Mouse (Mus musculus) testis, adult 2 months (tissue): ENCODE measurements around the gene Sdr39u1. TPM values are rescaled to one million over a fixed set of nuclear protein-coding genes. Genes with fewer than 3 reads are reported as not detected.

Experiments used
- H3K27ac ChIP-seq: fragments of 200-500 bp; 2 replicates; pipeline ENCODE4 v1.5.1; 2012; ENCODE audit warnings: low read depth, low read length; ENCODE audit not compliant: control insufficient read depth, insufficient read depth
- H3K27me3 ChIP-seq: fragments of 200-500 bp; 2 replicates; pipeline ENCODE4 v1.6.1; 2012; ENCODE audit warnings: mild to moderate bottlenecking, low read length, moderate library complexity; ENCODE audit not compliant: control insufficient read depth, insufficient read depth
- H3K36me3 ChIP-seq: fragments of 200-500 bp; 2 replicates; pipeline ENCODE4 v1.6.1; 2012; ENCODE audit warnings: mild to moderate bottlenecking, low read length; ENCODE audit not compliant: control insufficient read depth, insufficient read depth
- H3K4me1 ChIP-seq: fragments of 200-500 bp; 2 replicates; pipeline ENCODE4 v1.6.1; 2012; ENCODE audit warnings: low read length; ENCODE audit not compliant: control insufficient read depth, insufficient read depth
- H3K4me3 ChIP-seq: fragments of 200-500 bp; 2 replicates; pipeline ENCODE4 v1.5.1; 2012; ENCODE audit warnings: low read depth, mild to moderate bottlenecking, low read length, moderate library complexity, mixed read lengths; ENCODE audit not compliant: control insufficient read depth
- CTCF ChIP-seq: fragments of 200-500 bp; IDR thresholded peaks from 2 replicates; pipeline ENCODE4 v1.5.1; 2012; ENCODE audit warnings: low read depth, mild to moderate bottlenecking, inconsistent platforms, low read length, moderate library complexity; ENCODE audit not compliant: control insufficient read depth, insufficient read depth, insufficient replicate concordance
- POLR2A ChIP-seq: fragments of 200-500 bp; IDR thresholded peaks from 2 replicates; pipeline ENCODE4 v1.6.1; 2012; ENCODE audit warnings: low read depth, mild to moderate bottlenecking, inconsistent platforms, low read length, moderate library complexity; ENCODE audit not compliant: control insufficient read depth
- polyA plus RNA-seq: library from polyadenylated mRNA; depleted of rRNA; stranded (reverse); fragments of >200 nt; gene quantifications from 2 replicates; pipeline ENCODE4 v1.2.3, GENCODE M21; 2012

Sdr39u1 gene
- polyA plus RNA-seq, 1 experiment = 50.7 TPM

DNA sequence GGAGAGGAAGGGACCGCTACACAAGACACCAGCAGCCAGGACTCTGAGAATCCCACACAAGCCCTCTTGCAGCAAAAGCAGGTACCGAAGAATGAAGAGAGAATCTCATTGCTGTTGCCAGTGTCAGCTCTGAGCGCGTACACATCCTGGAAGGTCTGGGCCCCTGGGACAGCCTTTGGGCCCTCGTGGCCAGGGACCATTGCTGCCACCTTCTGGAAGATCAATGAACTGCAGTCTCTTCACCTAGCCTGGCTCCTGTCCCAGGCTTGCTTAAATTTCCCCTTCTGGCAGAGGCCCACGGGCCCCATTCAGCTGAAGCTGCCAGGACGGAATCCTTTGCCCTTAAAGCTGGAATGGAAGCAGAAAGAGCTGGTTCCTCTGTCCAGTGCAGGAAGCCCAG is 36.3 kb downstream of the Sdr39u1 start:
- TF ChIP-seq POLR2A (no peak), CTCF (peak; percentile 97)
- peak overlapping the region; percentile 21 for H3K4me3 ChIP-seq
- H3K27me3 ChIP-seq = no peaks in the 10 kb centered on the region
- no peaks in the 10 kb centered on the region for H3K36me3 ChIP-seq
- H3K27ac ChIP-seq = no peak overlapping the region
- H3K4me1 ChIP-seq = peaks cover 7% of the 10 kb centered on the region; the same call in 1 of the 2 replicates

DNA sequence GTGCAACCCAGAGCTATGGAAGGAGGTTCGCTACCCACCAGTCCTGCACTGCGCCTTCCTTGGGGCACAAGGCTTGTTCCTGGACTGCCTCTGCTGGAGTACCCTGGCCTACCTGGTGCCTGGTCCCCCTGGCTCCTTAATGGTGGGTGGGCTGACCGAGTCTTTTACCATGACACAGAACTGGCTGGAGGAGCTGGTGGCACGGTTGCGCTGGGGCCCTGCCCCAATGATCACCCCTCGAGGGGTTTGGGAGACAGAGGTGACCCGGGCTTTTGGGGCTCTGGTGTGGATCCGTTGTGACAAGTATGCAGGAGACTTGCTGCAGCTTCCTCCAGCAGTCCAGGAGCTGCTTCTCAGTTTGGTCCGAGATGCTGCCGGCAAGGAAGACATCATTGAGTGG is 37.1 kb downstream of the Sdr39u1 start:
- no peaks in the 10 kb centered on the region for H3K27me3 ChIP-seq
- H3K4me1 ChIP-seq = peaks cover 7% of the 10 kb centered on the region; the same call in 1 of the 2 replicates
- no peak overlapping the region for H3K27ac ChIP-seq
- no peaks in the 10 kb centered on the region for H3K36me3 ChIP-seq
- TF ChIP-seq CTCF (no peak), POLR2A (no peak)
- no peak overlapping the region for H3K4me3 ChIP-seq

DNA sequence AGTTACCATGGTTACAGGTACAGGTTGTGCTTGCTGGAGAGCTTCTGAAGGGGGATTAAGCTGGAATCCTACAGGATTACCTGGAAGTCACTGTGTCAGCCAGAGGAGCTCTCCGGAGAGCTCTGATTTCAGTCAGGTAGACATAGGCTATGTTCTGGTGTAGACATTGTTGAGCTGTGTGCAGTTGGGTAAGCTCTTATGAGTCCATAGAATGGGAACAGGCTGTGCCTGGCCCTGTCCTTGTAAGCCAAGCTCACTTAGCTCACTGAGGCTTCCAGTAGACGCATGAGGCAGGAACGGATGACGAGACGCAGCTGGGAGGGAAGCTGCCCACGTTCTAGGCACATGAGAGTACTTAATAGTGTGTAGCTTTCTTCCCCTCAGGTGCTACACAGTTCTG is 37.9 kb downstream of the Sdr39u1 start:
- TF ChIP-seq CTCF = no peak
- TF ChIP-seq POLR2A = no peak
- H3K4me1 ChIP-seq = peaks cover 7% of the 10 kb centered on the region; the same call in 1 of the 2 replicates
- no peak overlapping the region for H3K4me3 ChIP-seq
- no peaks in the 10 kb centered on the region for H3K27me3 ChIP-seq
- no peak overlapping the region for H3K27ac ChIP-seq
- H3K36me3 ChIP-seq = no peaks in the 10 kb centered on the region

DNA sequence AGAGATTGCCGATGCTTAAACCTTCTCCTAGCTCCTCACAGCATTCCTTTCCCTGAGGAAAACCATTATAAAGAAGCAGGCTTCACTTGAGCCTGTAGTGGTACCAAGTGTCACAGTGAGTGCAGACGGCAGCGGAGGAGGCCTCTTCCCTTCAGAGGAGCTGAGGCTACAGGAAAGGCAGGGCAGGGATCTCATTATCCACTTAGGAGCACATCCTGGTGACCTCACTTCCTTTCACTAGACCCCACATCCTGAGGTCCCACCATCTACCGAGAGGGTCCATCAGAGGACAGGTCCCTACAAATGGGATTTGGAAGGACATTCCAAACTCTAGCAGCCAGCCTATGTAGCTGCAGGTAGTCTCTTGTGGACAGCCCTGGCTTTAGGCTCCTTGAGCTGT is 42.5 kb downstream of the Sdr39u1 start:
- TF ChIP-seq CTCF (no peak), POLR2A (no peak)
- no peaks in the 10 kb centered on the region for H3K27me3 ChIP-seq
- H3K4me1 ChIP-seq = peaks cover 16% of the 10 kb centered on the region
- H3K27ac ChIP-seq = no peak overlapping the region
- no peak overlapping the region for H3K4me3 ChIP-seq
- no peaks in the 10 kb centered on the region for H3K36me3 ChIP-seq

DNA sequence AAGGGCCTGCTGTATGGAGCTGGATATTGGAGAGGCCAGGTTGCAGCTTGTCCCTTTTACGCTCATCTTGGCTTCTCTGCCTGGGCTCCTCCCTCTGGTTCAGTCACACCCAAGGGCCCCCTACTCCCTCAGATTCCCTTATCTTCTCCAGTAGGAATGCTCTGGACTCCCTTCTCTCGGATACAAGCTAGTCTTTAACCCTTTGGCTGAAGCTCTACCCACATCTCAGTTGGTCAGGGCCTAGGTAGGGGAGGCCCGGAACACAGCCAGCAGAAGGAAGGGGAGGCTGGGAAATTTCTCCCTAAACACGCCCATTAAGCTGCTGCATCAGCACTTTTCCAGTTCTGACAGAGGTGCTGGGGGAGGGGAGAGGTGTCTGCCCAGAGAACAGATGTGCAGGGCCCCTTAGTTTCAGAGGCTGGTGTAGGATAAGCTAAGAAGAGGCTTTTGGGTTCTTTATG is 45.0 kb downstream of the Sdr39u1 start:
- TF ChIP-seq CTCF = no peak
- TF ChIP-seq POLR2A = no peak
- peak overlapping the region; percentile 5 for H3K4me3 ChIP-seq
- H3K36me3 ChIP-seq = no peaks in the 10 kb centered on the region
- H3K27ac ChIP-seq = no peak overlapping the region
- peaks cover 12% of the 10 kb centered on the region for H3K4me1 ChIP-seq
- no peaks in the 10 kb centered on the region for H3K27me3 ChIP-seq

DNA sequence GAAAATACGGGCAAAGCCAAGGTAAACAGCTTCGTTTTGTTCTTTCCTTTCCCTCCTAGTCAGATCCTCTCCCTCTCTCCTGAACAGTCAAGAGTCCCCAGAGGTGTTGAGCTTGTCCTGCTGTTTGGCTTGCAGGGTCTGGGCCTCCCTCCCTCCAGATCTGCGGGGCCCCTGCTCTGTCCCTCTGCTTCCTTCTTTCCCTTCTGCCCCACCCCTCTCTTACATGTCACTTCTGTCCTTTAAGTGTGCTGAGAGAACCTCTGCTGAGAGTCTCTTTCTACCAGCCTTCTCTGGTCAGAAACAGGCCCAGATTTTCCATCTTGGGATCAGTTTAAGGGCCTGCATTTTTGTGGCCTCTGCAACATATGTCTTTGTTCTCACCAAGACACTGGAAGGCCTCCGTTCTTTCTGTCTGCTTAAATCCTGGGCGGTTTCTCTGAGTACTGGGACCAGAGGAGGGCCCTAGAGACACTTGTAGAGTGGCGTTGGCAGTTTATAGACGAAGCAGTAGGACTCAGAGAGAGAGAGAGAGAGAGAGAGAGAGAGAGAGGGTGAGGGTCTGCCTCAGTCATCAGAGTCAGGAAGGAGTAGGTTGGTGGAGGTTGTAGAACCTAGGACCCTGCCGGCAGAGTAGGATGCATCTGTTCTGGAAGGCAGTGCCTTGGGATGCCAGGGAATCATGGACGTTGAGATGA is 45.5 kb downstream of the Sdr39u1 start:
- Histone ChIP-seq H3K27me3 (no peaks in the 10 kb centered on the region), H3K27ac (peak overlapping the region; percentile 10; the same call in 1 of the 2 replicates), H3K4me1 (peaks cover 12% of the 10 kb centered on the region), H3K4me3 (peak overlapping the region; percentile 55), H3K36me3 (no peaks in the 10 kb centered on the region)
- TF ChIP-seq CTCF (no peak), POLR2A (no peak)

DNA sequence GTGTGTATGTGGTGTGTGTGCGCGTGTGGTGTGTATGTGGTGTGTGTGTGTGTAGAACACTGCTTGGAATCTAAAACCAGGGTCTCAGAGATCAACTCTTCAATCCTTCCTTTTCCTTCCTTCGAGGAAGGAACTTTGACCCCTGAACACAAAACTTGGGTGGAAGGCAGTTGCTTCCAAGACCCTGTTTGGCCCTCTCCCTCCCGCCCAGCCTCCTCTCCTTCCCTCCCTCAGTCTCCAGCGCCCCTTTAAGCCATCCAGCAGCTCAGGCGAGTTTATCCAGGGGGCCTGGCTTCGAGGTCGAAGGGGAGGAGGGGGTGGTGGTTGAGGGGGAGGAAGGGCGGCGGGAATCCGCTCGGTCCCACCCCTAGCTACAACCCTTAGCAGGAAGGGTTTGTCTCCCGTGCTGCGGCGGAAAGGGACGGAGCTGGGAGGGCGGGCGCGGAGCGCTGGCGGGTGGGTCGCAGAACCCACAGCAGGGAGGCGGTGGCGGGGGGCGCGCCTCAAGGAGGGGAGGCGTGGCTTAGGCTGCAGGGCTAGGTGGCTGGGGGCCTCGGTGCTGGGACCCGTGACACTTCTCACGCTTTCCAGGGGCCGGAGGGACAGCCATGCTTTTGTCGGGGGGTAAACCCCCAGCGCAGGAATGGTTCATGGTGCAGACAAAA is 46.3 kb downstream of the Sdr39u1 start, which contains the start of gene Nynrin:
Nynrin (plus strand) TSS at position 390 of the 665 bp plus-strand sequence.
- H3K27ac ChIP-seq = peak within 1 kb of the TSS; percentile 10; the same call in 1 of the 2 replicates
- peak within 1 kb of the TSS; percentile 55 for H3K4me3 ChIP-seq
- no peaks in the 10 kb centered on the region for H3K27me3 ChIP-seq
- no peaks in the 10 kb centered on the region for H3K36me3 ChIP-seq
- H3K4me1 ChIP-seq = peaks cover 12% of the 10 kb centered on the region
- TF ChIP-seq CTCF (no peak), POLR2A (no peak)
